Mouse (Mus musculus): Measurements from ENCODE around the gene Fam198a.

- no peak for TF ChIP-seq CTCF (IDR thresholded peaks at IDR 0.05; ENCODE audit: low read depth)
- no peak for TF ChIP-seq EP300 (IDR thresholded peaks at IDR 0.05; ENCODE audit: low read depth)
Observed at GRCm38 (mm10) chr9:121995508-121996131, 44.8 kb downstream of the Fam198a start.
